In the genomic region with DNA sequence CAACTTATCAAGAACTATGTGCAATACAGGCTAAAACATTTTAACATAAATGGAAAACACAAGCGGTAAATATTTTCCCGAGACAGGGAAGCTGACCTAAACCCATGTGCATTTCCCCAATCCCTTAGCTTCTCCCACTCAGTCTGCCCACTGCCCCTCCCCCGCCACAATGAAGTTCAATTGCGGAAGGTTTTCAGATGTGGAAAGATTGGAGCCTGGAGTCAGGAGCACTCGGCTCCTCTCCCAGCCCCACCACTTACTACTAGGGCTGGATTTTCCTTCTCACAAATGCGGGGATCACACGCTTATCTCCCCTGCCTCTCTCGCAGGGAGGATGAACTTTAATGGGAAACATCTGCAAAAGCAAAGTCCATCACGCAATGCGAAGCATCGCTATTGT, we compare ENCODE assay signal across 8 mouse cellular contexts.
DNase-seq lines count a peak whose midpoint lies in the region; ATAC-seq and TF ChIP-seq lines count a peak whose summit lies in the region.

No protein-coding gene starts in this region.

- 38% methylated on average over 11 of the region's 11 CpGs for WGBS in heart, embryonic 16.5 days

- intact Hi-C loops in gastrocnemius, adult 2 months (cut with DNase I), result no loop called here

- H3K4me3 ChIP-seq in gastrocnemius, adult 2 months, result peak overlapping the region; percentile 65
- H3K4me3 ChIP-seq in heart, embryonic 16.5 days (ENCODE audit: low read length), result peak overlapping the region; percentile 31

- peak overlapping the region; percentile 50; the same call in 1 of the 2 replicates for H3K27ac ChIP-seq in gastrocnemius, adult 2 months
- no peak overlapping the region for H3K27ac ChIP-seq in heart, embryonic 16.5 days (ENCODE audit: low read length)

- no peak for ATAC-seq in heart, embryonic 16.5 days (replicated peaks; ENCODE audit: extremely low read depth, insufficient read depth, low FRiP score)
- ATAC-seq in granulocyte monocyte progenitor cell, adult 5-6 weeks (replicated peaks; ENCODE audit: poor library complexity, severe bottlenecking), result no peak
- ATAC-seq in cerebellum, adult (ENCODE audit: insufficient number of reproducible peaks, low FRiP score, low TSS enrichment), result no peak

- TF ChIP-seq CTCF in gastrocnemius, adult 2 months (IDR thresholded peaks at IDR 0.05), result no peak

- H3K9ac ChIP-seq in heart, embryonic 16.5 days (ENCODE audit: low read length), result 0 out of 2 replicates have a peak overlapping the region, but pooled peaks have one; percentile 26

- peak overlapping the region; percentile 48 for H3K4me2 ChIP-seq in heart, embryonic 16.5 days (ENCODE audit: low read depth, low read length)

- peak; percentile 44 for DNase-seq in gastrocnemius, adult 2 months
- DNase-seq in gastrocnemius, adult 8-10 months (ENCODE audit: low spot score in 2 of 2), result no peak
- peak; percentile 33 for DNase-seq in embryo, embryonic 9.5 days (ENCODE audit: extremely low spot score)
- DNase-seq in lung, postnatal 4 days, result peak; percentile 5 to 21
- no peak for DNase-seq in thymus, postnatal 36 days

- H3K4me1 ChIP-seq in heart, embryonic 16.5 days (ENCODE audit: control insufficient read depth, insufficient read depth, low read length), result no peaks in the 10 kb centered on the region

- H3K27me3 ChIP-seq in heart, embryonic 16.5 days (ENCODE audit: control insufficient read depth, insufficient read depth, low read length), result no peaks in the 10 kb centered on the region

- no peaks in the 10 kb centered on the region for H3K9me3 ChIP-seq in heart, embryonic 16.5 days (replicated peaks; ENCODE audit: control insufficient read depth, low read length)

- no peaks in the 10 kb centered on the region for H3K36me3 ChIP-seq in heart, embryonic 16.5 days (ENCODE audit: control insufficient read depth, insufficient read depth)

Comparison
In these comparisons a context has a peak if more than half of its experiments do, and no peak if none do; other contexts are left out.
1. DNase-seq: peak in gastrocnemius, adult 2 months (single experiment), embryo, embryonic 9.5 days (single experiment) and lung, postnatal 4 days (2 of 2); none in gastrocnemius, adult 8-10 months (0 of 2) and thymus, postnatal 36 days (0 of 2).